Mouse (Mus musculus) gastrocnemius, postnatal 10 days (tissue): ENCODE data around the gene Megf8. TPM values are rescaled to one million over a fixed set of nuclear protein-coding genes. Genes with fewer than 3 reads are reported as not detected.
A peak's percentile ranks its signal among the peaks of the same experiment; 100 is the strongest.

ENCODE experiments used
- DNase-seq: peaks from one replicate; pipeline ENCODE4 v3.0.0; 2021; ENCODE audit warnings: mixed read lengths
- long read RNA-seq, 2 experiments: library from polyadenylated mRNA; stranded (forward); transcript quantifications; one replicate each; pipeline ENCODE4 v2.0.0; 2021
- total RNA-seq, 2 experiments: library from RNA; stranded (reverse); gene quantifications; 2 replicates each; pipeline ENCODE4 v1.2.3; 2021

Gene Megf8
- total RNA-seq = 10 to 100 TPM; 24.0 to 27.2 TPM
- long read RNA-seq, experiment 1, full-length matches to known transcripts = 3 of 30 reads
- long read RNA-seq, experiment 1, partial matches to known transcripts = 26 of 30 reads
- long read RNA-seq, experiment 1, other reads (novel, unspliced or antisense) = 1 of 30 reads
- long read RNA-seq, experiment 2, partial matches to known transcripts = 15 of 17 reads
- long read RNA-seq, experiment 2, other reads (novel, unspliced or antisense) = 2 of 17 reads

DNA sequence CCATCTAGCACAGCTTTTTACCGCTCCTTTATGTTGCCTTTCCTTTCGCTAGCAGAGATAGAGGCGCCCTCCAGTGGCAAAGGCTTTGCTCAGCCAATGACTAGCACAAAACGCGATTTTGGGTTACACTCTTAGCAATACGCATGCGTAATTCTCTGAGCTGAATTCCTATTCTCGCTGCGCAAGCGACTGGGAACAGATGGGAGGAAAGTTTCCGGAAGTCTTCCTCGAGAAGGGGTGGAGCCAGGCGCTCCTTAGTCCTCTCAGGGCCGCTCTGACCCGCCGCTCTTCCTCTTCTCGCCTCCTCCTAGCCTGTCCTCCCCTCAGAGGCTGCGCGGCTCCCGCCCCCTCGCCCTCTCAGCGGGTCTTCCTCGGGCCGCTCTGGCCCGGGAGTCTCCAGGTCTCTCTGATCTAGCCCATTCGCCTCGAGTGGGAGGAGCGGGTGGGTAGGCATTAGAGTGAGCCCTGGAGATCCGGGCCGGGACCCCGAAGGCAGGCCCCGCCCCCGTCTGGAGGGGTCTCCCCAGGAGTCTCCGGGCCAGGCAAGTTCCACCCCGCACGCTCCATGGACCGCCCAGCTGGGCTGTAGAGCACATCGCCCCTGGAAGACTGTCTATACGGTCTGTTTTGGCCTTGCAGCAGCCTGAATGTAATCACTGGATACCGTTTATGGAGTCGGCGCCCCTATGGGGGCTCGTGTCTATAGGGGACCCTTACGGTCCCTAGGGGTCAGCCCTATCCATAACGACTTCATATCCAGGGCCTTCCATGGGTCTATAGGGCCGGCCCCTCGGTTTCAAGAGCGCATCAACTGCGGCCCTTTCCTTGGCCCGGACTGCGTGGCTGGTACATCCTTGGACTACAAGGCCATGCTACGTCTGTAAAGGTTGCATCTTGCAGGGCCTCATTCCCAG is at the start of gene Megf8:
Gene Megf8, plus strand, starts transcription at position 633 of the 914 bp plus-strand sequence.
- DNase-seq = peak; percentile 88

DNA sequence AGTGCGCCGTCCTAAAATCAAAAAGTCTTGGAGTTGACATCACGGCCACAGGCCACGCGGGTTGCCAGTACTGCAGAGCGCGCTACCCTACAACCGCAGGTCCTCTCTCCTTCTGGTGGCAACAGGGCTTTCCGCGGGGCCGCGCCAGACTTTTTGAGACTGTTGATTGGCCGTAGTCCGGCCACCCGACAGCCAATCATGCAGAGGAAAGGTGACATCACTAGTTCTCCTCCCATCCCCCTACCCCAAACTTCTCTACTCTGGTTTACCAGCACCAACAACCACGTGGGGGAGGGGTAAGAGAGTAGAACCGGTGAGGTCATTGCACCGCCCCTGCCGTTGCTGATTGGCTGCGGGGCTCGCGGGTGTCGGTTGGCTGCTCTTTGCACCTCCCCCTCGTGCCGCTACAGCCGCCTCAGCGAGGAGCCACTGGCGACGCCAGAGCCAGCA is 49.6 kb upstream of the Megf8 start, which contains the start of gene Cic:
Gene Cic, plus strand, starts transcription at position 404 of the 450 bp plus-strand sequence.
- DNase-seq = peak; percentile 93

DNA sequence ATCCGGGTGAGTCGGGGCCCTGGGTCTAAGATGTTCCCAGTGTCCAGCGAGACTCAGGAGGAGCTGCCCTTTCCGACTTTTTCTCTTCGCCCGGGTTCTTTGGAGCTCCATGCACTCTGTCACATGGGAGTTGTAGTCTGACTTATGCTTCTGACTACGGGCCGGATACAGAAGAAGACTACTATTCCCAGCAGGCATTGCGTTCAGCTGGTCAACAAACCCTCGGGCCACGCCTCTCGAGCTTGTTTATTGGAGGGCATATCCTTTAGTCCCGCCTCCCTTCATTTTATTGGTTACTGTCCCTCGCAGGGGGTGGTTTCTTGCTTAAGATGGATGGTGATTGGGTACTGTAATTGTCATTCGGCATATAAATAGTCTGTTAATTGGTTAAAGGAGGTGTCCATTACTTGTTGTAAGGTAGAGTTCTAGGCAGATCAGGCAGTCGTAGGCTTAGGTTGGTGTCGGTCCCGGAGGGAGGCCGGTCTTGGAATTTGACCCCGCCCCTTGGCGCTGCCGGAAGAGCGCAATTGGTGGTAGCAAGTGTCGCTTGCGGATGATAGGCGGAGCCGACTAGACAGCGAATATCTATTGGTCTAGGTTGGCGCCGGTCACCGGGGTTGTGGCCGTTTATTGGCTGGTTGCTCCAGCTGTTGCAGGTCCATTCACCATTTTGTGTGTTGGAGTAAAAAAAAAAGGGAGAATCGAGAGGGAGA is 49.1 kb upstream of the Megf8 start:
- peak; percentile 97 for DNase-seq

GRCm38 (mm10) chr7:25268588-25268987 is 48.4 kb upstream of the Megf8 start:
- DNase-seq = no peak

DNA sequence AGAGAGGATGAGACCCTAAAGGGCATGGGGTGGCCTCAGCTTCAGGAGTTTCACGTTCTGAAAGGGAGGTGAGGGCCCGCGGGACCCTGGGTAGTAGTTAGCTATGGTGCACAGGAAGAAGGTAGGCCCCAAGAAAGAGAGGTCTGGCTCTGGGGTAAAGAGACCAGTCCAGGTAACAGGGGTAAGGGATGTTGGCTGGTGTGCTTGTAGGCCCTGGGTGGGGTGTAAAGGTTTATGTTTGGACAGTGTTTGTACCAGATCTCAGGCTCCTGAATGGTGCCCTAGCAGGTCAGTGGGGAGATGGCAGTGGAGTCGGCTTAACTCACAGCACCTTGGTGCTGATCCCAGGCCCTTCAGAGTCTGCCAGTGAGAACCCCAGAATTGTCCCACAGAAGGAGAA is 47.9 kb upstream of the Megf8 start:
- no peak for DNase-seq

DNA sequence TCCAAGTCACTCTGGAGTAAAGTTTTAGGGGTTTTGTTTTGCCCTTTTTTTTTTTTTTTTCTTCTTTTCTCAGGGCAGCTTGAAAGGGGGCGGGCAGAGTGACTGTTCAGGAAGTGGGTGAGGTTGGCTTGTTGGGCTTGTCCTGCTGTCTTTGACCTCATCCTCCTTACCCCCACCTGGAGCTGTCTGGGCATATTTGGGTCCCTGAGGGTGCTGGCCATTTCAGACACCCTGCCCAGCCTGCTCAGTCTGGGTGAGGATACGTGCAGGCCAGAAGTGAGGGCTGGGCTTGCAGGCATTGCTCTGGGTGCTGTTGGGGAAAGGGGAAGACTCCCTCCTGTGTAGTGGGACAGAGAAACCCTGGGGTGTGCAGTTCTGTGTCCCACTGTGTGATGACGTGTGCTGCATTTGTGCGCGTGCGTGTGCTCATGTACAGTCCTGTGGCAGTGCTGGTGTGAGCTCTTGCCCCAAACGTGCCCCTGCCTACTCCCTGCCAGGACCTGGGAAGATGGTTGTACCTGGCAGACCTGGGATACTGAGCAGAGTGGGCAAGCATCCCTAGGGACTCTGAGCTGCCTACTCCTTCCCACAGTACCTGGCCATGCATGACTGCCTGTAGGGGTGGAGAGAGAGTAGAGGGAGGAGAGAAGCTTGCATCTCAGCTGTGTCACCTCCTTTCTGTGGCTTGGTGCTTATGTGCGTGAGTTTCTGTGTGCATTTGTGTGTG is 47.3 kb upstream of the Megf8 start:
- no peak for DNase-seq

DNA sequence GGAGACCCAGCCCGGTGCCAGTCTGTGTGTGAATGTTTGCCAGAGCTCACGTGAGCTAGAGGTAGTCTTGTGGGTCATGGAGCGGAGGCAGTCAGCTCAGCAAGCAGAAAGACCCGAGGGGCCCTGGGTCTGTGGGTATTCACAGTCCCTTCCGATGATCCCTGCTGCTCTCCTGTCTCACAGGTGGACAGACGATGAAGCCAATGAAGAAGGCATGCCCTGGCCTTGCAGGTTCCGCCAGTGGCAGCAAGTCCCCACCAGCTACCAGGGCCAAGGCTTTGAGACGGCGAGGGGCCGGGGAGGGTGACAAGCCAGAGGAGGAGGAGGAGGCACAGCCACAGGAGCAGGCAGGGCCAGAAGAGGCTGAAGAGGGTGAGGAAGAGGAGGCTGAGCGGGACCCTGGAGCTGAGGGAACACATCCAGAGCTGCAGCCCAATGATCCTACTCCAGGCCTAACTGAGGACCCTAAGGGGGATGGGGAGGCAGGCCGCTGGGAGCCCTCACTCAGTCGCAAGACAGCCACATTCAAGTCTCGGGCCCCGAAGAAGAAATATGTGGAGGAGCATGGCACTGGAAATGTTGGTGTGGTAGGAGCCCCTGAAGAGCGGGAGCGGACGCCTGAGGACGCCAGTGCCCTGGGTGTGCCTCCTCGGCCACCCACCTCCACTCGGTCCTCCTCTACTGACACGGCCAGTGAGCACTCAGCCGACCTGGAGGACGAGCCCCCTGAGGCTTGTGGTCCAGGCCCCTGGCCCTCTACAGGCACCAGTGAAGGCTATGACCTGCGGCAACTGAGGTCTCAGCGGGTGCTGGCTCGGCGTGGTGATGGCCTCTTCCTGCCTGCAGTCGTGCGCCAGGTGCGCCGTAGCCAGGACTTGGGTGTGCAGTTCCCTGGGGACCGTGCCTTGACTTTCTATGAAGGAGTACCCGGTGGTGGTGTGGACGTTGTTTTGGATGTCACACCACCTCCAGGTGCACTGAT is 46.0 kb upstream of the Megf8 start:
- no peak for DNase-seq

- no peak for DNase-seq
Observed at GRCm38 (mm10) chr7:25271651-25272444, 45.1 kb upstream of the Megf8 start.

GRCm38 (mm10) chr7:25272445-25273258 is 44.3 kb upstream of the Megf8 start:
- DNase-seq = no peak

DNA sequence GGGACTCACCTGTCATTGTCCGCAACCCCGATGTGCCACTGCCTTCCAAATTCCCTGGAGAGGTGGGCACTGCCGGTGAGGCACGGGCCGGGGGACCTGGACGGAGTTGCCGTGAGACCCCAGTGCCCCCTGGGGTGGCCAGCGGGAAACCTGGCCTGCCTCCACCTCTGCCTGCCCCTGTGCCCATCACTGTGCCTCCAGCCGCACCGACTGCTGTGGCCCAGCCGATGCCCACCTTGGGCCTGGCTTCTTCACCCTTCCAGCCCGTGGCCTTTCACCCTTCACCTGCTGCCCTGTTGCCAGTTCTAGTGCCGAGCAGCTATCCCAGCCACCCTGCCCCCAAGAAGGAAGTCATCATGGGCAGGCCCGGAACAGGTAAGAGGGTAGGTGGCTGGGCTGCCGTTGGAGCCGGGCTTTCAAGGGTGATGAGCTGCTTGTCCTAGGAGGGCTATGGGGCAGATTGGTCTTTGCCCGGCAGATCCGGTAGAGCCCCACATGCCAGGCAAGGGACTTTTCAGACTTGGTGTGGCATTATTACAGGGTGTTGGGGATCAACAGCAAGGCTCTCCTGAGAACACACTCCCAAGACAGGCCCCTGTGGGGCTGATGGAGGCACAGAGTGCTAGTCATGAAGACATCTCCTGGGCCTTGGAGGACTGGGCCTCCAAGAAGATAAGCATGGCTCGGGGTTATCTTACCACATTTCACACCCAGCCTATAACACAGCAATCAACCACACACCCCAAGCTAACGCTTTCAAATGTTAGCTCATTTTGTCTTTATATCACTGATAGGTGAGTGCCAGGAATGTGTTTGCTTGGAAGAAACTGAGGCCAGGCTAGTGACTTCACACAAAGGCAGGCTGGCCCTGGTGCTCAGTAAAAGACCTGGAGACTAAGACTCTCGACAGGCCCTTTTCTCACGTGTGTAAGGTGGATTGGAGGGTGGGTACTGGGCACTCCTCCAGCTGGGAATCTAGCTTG is 43.4 kb upstream of the Megf8 start:
- no peak for DNase-seq

DNA sequence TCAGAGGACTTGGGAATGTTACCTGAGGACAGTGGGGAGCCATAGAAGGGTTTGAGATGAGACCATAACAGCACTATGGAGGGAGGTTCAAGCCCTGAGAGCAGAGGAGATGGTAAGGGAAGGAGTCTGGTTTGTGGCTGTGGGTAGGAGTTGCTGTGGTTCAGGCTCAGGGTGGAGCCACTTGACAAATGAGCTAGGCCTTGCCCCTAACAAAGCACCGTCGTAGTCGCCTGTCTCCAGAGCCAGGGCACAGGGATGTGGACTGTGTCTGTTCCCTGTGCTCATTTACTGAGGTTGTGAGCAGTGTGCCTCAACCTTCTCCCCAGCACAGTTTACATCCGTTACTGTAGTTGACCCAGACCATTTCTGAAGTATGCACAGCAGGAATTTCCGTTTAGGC is 42.4 kb upstream of the Megf8 start:
- DNase-seq = no peak

GRCm38 (mm10) chr7:25274996-25275395 is 42.0 kb upstream of the Megf8 start:
- DNase-seq = no peak

DNA sequence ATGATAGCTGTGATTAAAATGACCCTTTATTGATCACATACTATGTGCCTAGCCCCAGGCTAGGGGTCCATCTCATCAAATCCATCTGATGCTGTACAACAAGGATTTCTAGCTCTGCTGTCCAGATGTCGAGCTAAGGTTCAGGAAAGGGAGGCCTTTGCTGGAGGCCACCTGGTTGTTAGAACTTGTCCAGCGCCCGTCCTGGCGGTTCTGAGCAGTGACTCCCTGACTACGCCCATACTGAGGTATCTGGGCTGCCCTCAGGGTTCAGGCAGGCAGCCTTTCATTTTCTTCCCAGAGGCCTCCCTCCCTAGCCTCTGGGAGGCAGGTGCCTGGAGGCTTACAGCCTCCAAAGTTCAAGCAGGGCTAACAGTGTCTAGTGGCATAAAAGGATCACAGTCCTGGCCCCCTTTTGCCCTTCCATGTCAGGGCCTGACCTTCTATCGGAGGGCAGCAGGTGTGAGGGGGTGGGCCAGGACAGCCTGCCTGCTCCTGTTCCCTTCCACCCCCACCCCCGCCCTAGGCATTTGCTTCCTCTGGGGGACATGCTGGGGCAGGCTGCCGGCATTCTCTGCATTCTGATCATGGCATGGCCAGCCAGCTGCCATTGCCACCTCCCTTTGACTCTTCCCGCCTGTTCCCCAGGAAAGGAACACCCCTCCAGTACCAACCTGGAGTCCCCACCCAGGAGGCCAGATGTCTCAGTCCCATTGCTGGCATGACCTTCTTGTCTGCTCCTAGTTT is 41.2 kb upstream of the Megf8 start:
- no peak for DNase-seq

DNA sequence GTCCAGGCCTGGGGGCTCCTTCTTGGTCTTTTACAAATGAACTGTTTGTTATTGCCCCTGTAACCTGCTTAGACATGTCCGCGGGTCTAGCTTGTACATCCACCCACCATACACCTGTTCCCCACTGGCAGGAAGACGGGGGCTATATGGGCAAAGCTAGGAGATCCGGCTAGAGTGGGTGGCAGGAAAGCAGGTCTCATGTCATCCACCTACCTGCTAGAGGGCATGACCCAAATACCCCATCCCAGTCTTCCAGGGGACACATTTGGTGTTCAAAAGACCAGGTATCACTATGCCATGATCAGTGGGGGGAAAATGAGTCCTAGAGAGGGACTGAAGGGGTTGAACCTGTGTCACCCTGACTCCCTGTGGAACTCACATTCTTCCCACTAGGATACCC is 39.6 kb upstream of the Megf8 start:
- no peak for DNase-seq

DNA sequence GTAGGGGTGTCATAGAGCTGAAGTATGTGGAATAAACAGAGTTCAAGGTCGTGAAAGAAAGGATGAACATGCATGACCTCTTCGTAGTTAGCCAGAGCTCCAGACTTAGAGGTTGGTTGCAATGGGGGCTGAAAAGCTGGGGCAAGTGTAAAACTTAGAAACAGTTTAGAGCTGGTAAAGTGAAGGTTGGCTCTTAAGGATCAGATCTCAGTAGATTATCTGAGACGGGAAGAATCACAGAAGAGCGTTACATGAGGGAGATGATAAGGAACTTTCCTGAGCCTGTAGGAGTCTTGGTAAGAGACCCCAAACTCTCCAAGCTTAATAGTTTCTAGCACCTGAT is 39.0 kb upstream of the Megf8 start:
- no peak for DNase-seq

- peak; percentile 70 for DNase-seq
Observed at GRCm38 (mm10) chr7:25278341-25279075, 38.5 kb upstream of the Megf8 start.
